In the genomic region with DNA sequence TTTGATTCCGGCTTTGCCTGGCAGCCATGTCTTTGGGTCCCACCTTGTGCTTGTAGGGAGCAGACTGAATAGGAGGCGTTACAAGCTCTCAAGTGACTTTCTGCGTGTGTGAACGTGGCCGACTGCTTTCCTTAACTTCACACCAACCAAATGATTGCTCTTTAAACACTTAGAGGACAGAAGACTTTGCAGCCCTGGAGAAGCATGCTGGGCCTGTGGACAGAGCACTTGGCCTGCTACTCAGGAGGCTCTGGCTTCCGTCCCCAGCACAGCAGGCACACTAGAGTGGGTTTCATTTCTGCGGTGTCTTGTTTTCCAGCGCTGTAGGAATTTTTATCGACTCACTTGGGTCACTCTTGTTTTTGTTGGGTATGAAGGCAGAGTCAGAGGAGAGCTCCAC, we compare ENCODE assay signal across 22 mouse cellular contexts. TPM values are rescaled to one million over a fixed set of nuclear protein-coding genes. Genes with fewer than 3 reads are reported as not detected.
DNase-seq lines count a peak whose midpoint lies in the region; ATAC-seq and TF ChIP-seq lines count a peak whose summit lies in the region.
"Had no signal": no experiment of that assay in that cellular context is flagged by ENCODE, and none has a peak within 500 bp of the region (broad histone marks: within the 10 kb centered on the region; RNA-seq: fewer than 3 reads in every experiment).

No protein-coding gene starts in this region.

- H3K79me2 ChIP-seq in heart, adult 2 months (replicated peaks; ENCODE audit: control insufficient read depth, insufficient read depth, low read length): peaks cover 17% of the 10 kb centered on the region

- no peak for TF ChIP-seq CTCF in heart, adult 2 months (IDR thresholded peaks at IDR 0.05)
- TF ChIP-seq CTCF in stomach, postnatal 0 days (IDR thresholded peaks at IDR 0.05; ENCODE audit: low read depth): no peak

- no peak overlapping the region for H3K4me2 ChIP-seq in heart, embryonic 16.5 days (ENCODE audit: low read depth, low read length)
- no peak overlapping the region for H3K4me2 ChIP-seq in stomach, embryonic 16.5 days (ENCODE audit: low read depth, low read length)
- H3K4me2 ChIP-seq in stomach, postnatal 0 days (replicated peaks; ENCODE audit: low read depth): no peak overlapping the region
- H3K4me2 ChIP-seq: forebrain, embryonic 12.5 days; liver, embryonic 15.5 days; midbrain, embryonic 13.5 days; neural tube, embryonic 13.5 days had no signal

- TF ChIP-seq EP300 in heart, adult 2 months (IDR thresholded peaks at IDR 0.05; ENCODE audit: insufficient read depth, low read depth, low read length): no peak
- no peak for TF ChIP-seq EP300 in stomach, postnatal 0 days (optimal IDR thresholded peaks at IDR 0.05)

- ATAC-seq in heart, embryonic 16.5 days (replicated peaks; ENCODE audit: extremely low read depth, insufficient read depth, low FRiP score): no peak
- no peak for ATAC-seq in stomach, embryonic 16.5 days (ENCODE audit: insufficient read depth, low FRiP score)
- ATAC-seq in stomach, postnatal 0 days (ENCODE audit: low FRiP score, low TSS enrichment): no peak
- ATAC-seq: CD4-positive, CD25-positive, alpha-beta regulatory T cell, adult 4 months; hindbrain, embryonic 16.5 days; intestine, embryonic 16.5 days; midbrain, embryonic 13.5 days had no signal

- intact Hi-C loops in heart, adult 2 months (cut with DNase I): no loop called here
- intact Hi-C loops in heart, postnatal 36 days (cut with DNase I): no loop called here

- no peak overlapping the region for H3K27ac ChIP-seq in heart, adult 2 months
- 0 out of 2 replicates have a peak overlapping the region, but pooled peaks have one; percentile 2 for H3K27ac ChIP-seq in heart, embryonic 16.5 days (ENCODE audit: low read length)
- H3K27ac ChIP-seq in stomach, embryonic 16.5 days (ENCODE audit: low read length): peak overlapping the region; percentile 21; the same call in 1 of the 2 replicates
- H3K27ac ChIP-seq in stomach, postnatal 0 days (replicated peaks): no peak overlapping the region
- H3K27ac ChIP-seq: forebrain, embryonic 12.5 days; liver, embryonic 15.5 days; midbrain, embryonic 13.5 days; neural tube, embryonic 13.5 days had no signal

- H3K36me3 ChIP-seq in heart, adult 2 months (ENCODE audit: control insufficient read depth, insufficient read depth, low read length): peaks cover 15% of the 10 kb centered on the region
- H3K36me3 ChIP-seq in heart, embryonic 16.5 days (ENCODE audit: control insufficient read depth, insufficient read depth): peaks cover 14% of the 10 kb centered on the region
- no peaks in the 10 kb centered on the region for H3K36me3 ChIP-seq in stomach, embryonic 16.5 days (ENCODE audit: control insufficient read depth, insufficient read depth, low read length)
- H3K36me3 ChIP-seq in stomach, postnatal 0 days (ENCODE audit: control insufficient read depth, insufficient read depth, low read length): peaks cover 20% of the 10 kb centered on the region

- 38% methylated on average over 9 of the region's 9 CpGs for WGBS in heart, adult 2 months
- WGBS in heart, embryonic 16.5 days: 41% methylated on average over 9 of the region's 9 CpGs
- 71% methylated on average over 9 of the region's 9 CpGs for WGBS in stomach, embryonic 16.5 days
- WGBS in stomach, postnatal 0 days: 61% methylated on average over 9 of the region's 9 CpGs

- TF ChIP-seq POLR2A in heart, adult 2 months (IDR thresholded peaks at IDR 0.05; ENCODE audit: insufficient read depth, low read depth, low read length): no peak

- no peak for DNase-seq in heart, adult 2 months
- no peak for DNase-seq in heart, postnatal 4 days
- DNase-seq in heart, postnatal 36 days: no peak
- DNase-seq in stomach, postnatal 0 days (ENCODE audit: low spot score): no peak
- DNase-seq in right cerebral cortex, postnatal 25 days: no peak
- DNase-seq in T-cell, adult 2 months (ENCODE audit: low spot score): no peak
- DNase-seq: adrenal gland, postnatal 36 days; gastrocnemius, postnatal 10 days; kidney, postnatal 10 days; spleen, adult 18-20 months; thymus, adult 18-20 months; thymus, postnatal 4 days had no signal

- H3K9ac ChIP-seq in heart, adult 2 months (ENCODE audit: low read depth, low read length): peak overlapping the region; percentile 11; the same call in 1 of the 2 replicates
- no peak overlapping the region for H3K9ac ChIP-seq in heart, embryonic 16.5 days (ENCODE audit: low read length)
- H3K9ac ChIP-seq in stomach, embryonic 16.5 days (ENCODE audit: low read length): no peak overlapping the region
- no peak overlapping the region for H3K9ac ChIP-seq in stomach, postnatal 0 days (ENCODE audit: low read length)
- H3K9ac ChIP-seq: forebrain, embryonic 12.5 days; liver, embryonic 15.5 days; midbrain, embryonic 13.5 days; neural tube, embryonic 13.5 days had no signal

- H3K4me1 ChIP-seq in heart, adult 2 months (ENCODE audit: control insufficient read depth, insufficient read depth, low read length): peaks cover 39% of the 10 kb centered on the region
- H3K4me1 ChIP-seq in heart, embryonic 16.5 days (ENCODE audit: control insufficient read depth, insufficient read depth, low read length): peaks cover 64% of the 10 kb centered on the region
- H3K4me1 ChIP-seq in stomach, embryonic 16.5 days (ENCODE audit: control insufficient read depth, insufficient read depth, low read length): peaks cover 28% of the 10 kb centered on the region
- peaks cover 9% of the 10 kb centered on the region for H3K4me1 ChIP-seq in stomach, postnatal 0 days (replicated peaks; ENCODE audit: control insufficient read depth, insufficient read depth)

- H3K4me3 ChIP-seq in heart, adult 2 months: no peak overlapping the region
- H3K4me3 ChIP-seq in heart, embryonic 16.5 days (ENCODE audit: low read length): no peak overlapping the region
- no peak overlapping the region for H3K4me3 ChIP-seq in stomach, embryonic 16.5 days (replicated peaks; ENCODE audit: low read length)
- H3K4me3 ChIP-seq in stomach, postnatal 0 days (ENCODE audit: low read depth, low read length): no peak overlapping the region
- H3K4me3 ChIP-seq: forebrain, embryonic 12.5 days; liver, embryonic 15.5 days; midbrain, embryonic 13.5 days; neural tube, embryonic 13.5 days had no signal

- no peaks in the 10 kb centered on the region for H3K9me3 ChIP-seq in heart, embryonic 16.5 days (replicated peaks; ENCODE audit: control insufficient read depth, low read length)
- no peaks in the 10 kb centered on the region for H3K9me3 ChIP-seq in stomach, embryonic 16.5 days (replicated peaks; ENCODE audit: control insufficient read depth, low read length)
- no peaks in the 10 kb centered on the region for H3K9me3 ChIP-seq in stomach, postnatal 0 days (ENCODE audit: control insufficient read depth, low read length)
- H3K9me3 ChIP-seq: forebrain, embryonic 12.5 days; G1E; liver, embryonic 15.5 days; midbrain, embryonic 13.5 days; neural tube, embryonic 13.5 days had no signal

- H3K27me3 ChIP-seq in heart, adult 2 months (ENCODE audit: control insufficient read depth, insufficient read depth, low read length): no peaks in the 10 kb centered on the region
- H3K27me3 ChIP-seq in heart, embryonic 16.5 days (ENCODE audit: control insufficient read depth, insufficient read depth, low read length): no peaks in the 10 kb centered on the region
- no peaks in the 10 kb centered on the region for H3K27me3 ChIP-seq in stomach, embryonic 16.5 days (ENCODE audit: control insufficient read depth, insufficient read depth, low read length)
- no peaks in the 10 kb centered on the region for H3K27me3 ChIP-seq in stomach, postnatal 0 days (ENCODE audit: control insufficient read depth, insufficient read depth, low read length)
- H3K27me3 ChIP-seq: forebrain, embryonic 12.5 days; liver, embryonic 15.5 days; midbrain, embryonic 13.5 days; neural tube, embryonic 13.5 days had no signal

RNA-seq across cellular contexts. Expression of a gene that starts 18.8 kb away (rescaled TPM):
- total RNA-seq in heart, adult 2 months (2021): 100 to 1,000 TPM; 129 to 152 TPM
- 240 and 258 TPM in 2 replicates for polyA plus RNA-seq in heart, adult 2 months (2012; rRNA removed)
- total RNA-seq in heart, postnatal 4 days (2021): 100 to 1,000 TPM; 180 to 221 TPM
- 144 and 169 TPM in 2 replicates for polyA plus RNA-seq in heart, embryonic 16.5 days (2015; fragmentation: Nextera tagmentation; extraction: Ambion mirVana)
- total RNA-seq in heart, postnatal 36 days (2021): 100 to 1,000 TPM; 129 to 137 TPM
- 88.0 and 93.6 TPM in 2 replicates for polyA plus RNA-seq in stomach, embryonic 16.5 days (2015; fragmentation: Nextera tagmentation; extraction: Ambion mirVana)
- polyA plus RNA-seq in stomach, postnatal 0 days (2015; fragmentation: Nextera tagmentation; extraction: Ambion mirVana): 197 and 214 TPM in 2 replicates

RNA-seq across cellular contexts. Expression of a gene that starts 39.7 kb away (rescaled TPM):
- 10 to 100 TPM; 24.2 to 27.6 TPM for total RNA-seq in heart, adult 2 months (2021)
- polyA plus RNA-seq in heart, adult 2 months (2012; rRNA removed): 33.7 and 34.9 TPM in 2 replicates
- 10 to 100 TPM; 24.1 to 26.0 TPM for total RNA-seq in heart, postnatal 4 days (2021)
- 18.3 and 19.7 TPM in 2 replicates for polyA plus RNA-seq in heart, embryonic 16.5 days (2015; fragmentation: Nextera tagmentation; extraction: Ambion mirVana)
- total RNA-seq in heart, postnatal 36 days (2021): 10 to 100 TPM; 27.0 to 31.8 TPM
- polyA plus RNA-seq in stomach, embryonic 16.5 days (2015; fragmentation: Nextera tagmentation; extraction: Ambion mirVana): 24.7 and 25.4 TPM in 2 replicates
- 15.4 and 16.9 TPM in 2 replicates for polyA plus RNA-seq in stomach, postnatal 0 days (2015; fragmentation: Nextera tagmentation; extraction: Ambion mirVana)

Comparison
In these comparisons a context has a peak if more than half of its experiments do, and no peak if none do; other contexts are left out.
1. H3K27ac ChIP-seq: peak in heart, embryonic 16.5 days (single experiment) and stomach, embryonic 16.5 days (single experiment); none in heart, adult 2 months (single experiment) and stomach, postnatal 0 days (single experiment).